Mouse (Mus musculus) bone marrow, adult 2 months (tissue): Measurements from ENCODE around the gene Iglon5.

Experiments used
- CTCF ChIP-seq: fragments of 200-500 bp; IDR thresholded peaks from 2 replicates; pipeline ENCODE4 v1.5.1; 2011; ENCODE audit warnings: low read length, control low read depth; ENCODE audit not compliant: control insufficient read depth, insufficient read depth
- POLR2A ChIP-seq: fragments of 200-500 bp; IDR thresholded peaks from 2 replicates; pipeline ENCODE4 v1.6.1; 2011; ENCODE audit warnings: low read depth, mild to moderate bottlenecking, control low read depth, low read length, borderline replicate concordance; ENCODE audit not compliant: control insufficient read depth

- no peak for TF ChIP-seq POLR2A
- no peak for TF ChIP-seq CTCF
Measured at GRCm38 (mm10) chr7:43489631-43490125, at the start of gene Iglon5.
